Mouse (Mus musculus): ENCODE data around the gene Btbd8.

Btbd8 gene

DNA sequence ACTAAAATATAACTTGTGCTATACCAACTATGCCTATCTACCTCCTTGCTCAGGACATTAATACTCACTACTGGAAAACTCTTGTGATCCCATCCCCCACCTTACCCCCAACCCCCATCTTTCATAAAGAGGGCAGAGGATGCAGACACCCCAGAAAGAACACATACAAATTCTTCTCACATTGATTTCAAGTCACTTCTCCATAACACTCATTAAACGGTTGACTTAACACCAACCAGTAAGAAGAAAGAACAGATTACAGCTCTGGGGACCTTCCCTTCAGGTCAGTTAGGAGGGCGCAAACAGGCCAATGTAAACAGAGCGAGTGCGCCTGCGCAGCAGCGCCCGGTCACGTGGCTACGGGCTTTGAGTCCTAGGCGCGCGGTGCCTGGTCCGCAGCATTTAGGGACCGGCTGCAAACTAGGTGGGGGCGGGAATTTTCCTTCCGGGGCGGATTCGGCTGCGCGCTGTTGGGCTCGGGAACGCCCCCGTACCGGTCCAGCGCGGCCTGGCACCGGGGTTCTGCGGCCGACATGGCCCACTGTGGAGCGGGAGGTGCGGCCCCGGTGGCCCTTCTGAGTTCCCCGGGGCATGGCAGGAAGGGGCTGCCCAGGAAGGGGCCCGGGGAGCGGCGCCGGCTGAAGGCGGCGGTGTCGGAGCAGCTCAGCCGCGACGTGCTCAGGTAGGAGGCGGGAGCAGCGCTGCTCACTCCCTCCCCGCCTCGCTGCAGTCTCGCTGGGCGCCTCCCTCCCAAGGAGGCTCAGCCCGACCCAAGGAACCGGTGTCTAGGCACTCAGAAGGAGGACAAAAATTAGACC, at the start of gene Btbd8:
Btbd8 (plus strand) TSS at position 534 of the 818 bp plus-strand sequence.
- peak; percentile 85 for ATAC-seq (ENCODE audit: insufficient number of reproducible peaks, low FRiP score, low TSS enrichment)

DNA sequence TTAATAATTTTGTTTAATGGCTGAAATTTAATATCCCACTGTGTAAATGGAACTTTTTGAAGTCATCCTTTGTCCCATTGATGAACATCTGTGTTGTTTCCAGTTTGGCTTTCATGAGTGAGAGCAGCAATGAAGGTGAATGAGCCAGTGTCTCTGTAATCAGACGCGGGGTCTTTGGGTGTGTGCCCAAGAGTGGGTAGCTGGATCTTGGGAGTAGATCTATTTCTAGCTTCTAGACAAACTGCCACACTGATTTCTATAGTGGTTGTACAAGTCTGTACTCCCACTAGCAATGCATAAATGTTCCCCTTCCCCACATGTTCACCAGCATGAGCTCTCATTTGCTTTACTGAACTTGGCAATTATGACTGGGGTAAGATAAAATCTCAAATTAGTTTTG, 48.4 kb upstream of the Btbd8 start:
- ATAC-seq (ENCODE audit: insufficient number of reproducible peaks, low FRiP score, low TSS enrichment) = no peak

DNA sequence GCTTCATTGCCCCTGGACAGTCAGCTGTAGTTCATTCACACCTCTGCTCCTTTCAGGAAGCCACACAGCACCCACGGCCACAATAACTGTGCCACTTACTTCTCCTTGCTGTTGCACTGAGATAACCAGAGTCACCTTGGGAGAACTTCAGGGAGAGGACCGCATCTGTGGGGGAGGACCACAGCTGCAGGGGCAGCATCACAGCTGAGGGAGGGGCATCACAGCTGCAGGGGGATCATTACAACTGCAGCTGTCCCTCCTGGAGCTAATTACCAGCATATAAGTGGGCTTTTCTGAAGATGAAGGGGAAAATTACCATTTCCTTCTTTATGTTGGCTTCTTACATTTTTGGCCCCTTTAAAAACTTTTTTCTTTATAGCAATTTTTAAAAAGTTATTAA, 43.4 kb upstream of the Btbd8 start:
- no peak for ATAC-seq (ENCODE audit: insufficient number of reproducible peaks, low FRiP score, low TSS enrichment)

DNA sequence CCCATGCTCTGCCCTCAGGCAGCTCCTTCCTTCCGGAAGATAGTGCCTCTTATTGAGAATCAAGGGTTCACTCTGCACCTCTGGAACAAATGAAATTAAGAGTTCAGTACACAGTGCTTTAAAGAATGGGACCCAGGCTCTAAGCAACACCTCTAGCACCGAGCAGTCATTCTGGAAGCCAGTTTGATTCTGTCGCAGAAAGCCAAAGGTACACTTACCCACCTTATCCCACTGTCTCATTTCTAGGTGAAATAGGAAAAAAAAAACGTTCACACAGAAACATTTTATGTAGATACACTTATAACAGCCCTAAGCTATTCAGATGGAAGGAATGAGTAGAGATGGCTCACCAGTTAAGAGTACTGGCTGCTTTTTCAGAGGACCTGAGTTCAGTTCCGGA, 35.4 kb upstream of the Btbd8 start, which contains the start of gene Ephx4:
Ephx4 (plus strand) TSS at position 301 of the 400 bp plus-strand sequence.
- no peak for ATAC-seq (ENCODE audit: insufficient number of reproducible peaks, low FRiP score, low TSS enrichment)

DNA sequence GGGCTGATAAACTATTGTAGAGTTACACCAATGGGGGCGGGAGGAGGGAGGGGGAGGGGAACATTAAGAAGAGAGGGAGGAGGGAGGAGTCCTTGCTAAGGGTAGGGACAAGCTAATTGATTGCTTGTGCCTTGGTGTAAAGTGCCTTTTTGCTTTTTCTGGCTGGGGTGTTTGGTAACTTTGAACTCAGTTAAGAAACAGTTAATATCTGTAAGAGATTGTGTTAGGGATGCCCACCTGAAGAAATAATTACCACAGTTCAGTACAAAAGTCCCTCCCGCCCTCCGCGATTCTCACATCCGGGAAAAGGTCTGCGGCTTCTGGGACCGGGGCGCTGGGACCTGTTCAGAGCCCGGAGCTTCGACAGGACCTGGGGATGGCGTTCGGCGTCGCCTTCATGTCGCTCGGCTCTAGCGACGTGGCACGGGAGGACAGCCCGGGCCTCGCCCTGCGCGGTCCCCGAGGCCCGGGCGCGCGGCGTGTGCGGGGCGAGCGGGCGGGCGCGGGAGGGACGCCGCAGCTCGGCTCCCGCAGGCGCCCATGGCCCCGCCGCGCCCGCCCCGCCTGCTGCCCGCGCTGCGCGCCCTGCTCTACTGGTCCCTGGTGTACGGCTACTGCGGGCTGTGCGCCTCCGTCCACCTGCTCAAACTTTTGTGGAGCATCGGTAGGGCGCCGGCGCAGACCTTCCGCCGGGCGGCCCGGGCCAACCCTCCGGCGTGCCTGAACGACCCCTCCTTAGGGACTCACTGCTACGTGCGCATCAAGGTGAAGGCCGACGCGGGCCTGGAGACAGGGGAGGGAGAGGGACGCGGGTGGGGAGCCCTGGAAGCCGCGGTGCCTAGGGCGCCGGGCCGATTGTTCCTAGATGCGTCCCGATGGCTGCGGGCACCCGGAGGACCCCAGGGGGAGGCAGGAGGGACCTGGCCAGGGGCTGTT, 34.5 kb upstream of the Btbd8 start:
- peak; percentile 80 for ATAC-seq (ENCODE audit: insufficient number of reproducible peaks, low FRiP score, low TSS enrichment)

DNA sequence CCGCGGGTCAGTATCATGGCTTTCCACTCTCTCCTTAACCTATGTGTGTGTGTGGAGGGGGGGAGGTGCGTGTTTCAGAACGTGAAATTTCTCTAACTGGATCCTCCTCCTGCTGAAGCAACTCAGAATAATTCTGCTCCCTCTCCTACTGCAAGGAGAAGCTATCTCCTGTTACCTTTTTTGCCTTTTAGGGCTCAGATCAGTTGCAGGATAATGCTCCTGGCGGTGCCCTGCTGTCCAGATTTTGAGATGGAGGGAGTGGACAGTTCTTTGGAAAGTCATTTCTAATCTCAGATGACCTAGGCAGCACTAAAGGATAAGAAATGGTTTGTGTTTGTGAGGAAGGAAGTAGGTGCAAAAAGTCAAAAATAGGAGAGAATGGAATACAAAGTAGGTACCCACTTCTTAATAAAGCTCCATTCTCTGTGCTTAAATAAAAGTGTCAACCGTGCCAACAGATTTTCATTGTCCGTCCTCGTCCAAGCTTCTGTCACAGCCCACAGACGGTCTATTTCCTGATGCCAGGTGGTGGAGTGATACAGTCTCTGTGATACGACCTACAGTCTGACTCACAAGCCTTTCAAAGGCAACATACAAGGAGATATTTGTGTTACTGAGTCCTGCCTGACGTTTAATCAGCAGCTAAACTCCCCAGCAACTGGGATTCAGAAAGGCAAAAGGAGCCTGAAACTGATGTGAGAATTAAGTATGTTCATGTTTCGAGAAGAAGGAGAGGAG, 33.7 kb upstream of the Btbd8 start:
- peak; percentile 62 for ATAC-seq (ENCODE audit: insufficient number of reproducible peaks, low FRiP score, low TSS enrichment)

DNA sequence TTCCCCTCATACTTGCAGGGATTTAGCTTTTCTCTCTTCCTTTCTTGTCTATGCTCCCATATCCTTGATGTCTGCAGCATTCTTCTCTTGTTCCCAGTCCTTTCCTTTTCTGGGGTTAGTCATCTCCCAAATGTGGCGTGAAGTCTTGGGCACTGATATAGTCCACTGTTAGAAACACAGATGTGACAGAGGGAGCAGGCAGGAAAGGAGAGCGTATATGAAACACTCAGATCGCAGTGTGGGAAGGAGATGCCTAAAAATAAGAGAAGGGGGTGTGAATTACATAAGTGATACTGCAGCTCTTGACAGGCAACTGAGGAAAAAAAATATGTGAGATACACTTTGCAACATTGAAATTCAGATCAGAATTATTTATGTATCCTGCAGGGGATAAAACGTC, 32.4 kb upstream of the Btbd8 start:
- no peak for ATAC-seq (ENCODE audit: insufficient number of reproducible peaks, low FRiP score, low TSS enrichment)

DNA sequence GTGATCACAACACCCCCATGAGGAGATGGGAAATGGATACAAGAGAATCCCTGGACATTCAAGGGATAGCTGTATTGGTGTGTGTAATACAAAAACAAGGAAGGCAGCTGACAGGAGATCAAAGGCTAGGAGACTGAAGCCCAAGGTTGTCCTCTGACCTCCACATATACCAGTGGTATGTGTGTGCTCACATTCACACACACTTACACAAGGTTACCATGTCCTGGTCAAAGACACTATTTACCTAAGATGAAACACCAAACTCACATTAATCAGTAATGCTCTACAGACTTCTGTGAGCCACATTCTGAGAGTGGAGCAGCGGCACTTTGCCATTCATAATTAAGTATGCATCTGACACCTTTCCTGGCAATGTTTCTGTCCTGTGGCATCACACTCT, 27.5 kb upstream of the Btbd8 start:
- ATAC-seq (ENCODE audit: insufficient number of reproducible peaks, low FRiP score, low TSS enrichment) = no peak

DNA sequence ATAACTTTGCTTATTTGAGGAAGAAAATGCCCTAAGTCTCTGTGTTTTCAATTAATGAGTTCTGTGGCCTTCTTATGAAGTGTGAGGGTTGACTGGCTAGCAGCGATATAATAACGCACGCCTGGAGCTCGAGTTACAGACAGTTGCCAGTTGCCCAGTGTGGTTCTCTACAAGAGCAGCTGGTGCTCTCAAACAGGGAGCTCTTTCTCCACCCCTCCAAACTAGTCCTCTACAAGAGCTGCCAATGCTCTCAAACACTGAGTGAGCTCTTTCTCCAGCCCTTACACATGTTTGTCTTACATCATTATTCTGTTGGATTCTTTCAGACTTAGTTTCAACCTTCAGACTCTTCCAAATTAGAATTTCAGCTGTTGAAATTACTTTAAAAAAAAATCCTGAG, 26.5 kb upstream of the Btbd8 start:
- peak; percentile 70; the same call in 1 of the 2 replicates for ATAC-seq (ENCODE audit: insufficient number of reproducible peaks, low FRiP score, low TSS enrichment)

DNA sequence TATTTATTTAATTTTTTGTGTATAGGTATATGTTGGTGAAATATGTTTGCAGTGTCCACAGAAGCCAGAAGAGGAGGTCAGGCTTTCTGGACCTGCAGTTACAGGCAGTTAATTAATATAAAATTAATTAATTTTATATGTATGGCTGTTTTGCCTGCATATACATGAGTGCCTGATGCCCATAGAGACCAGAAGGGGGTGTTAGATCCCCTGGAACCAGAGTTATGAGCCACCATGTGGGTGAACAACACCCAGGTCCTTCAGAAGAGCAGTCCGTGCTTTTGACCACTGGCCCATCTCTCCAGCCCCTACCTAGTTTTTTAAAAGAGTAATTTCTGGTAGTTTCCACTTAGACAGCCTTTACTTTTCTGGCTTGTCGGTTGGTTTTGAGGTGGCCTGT, 25.5 kb upstream of the Btbd8 start:
- no peak for ATAC-seq (ENCODE audit: insufficient number of reproducible peaks, low FRiP score, low TSS enrichment)

DNA sequence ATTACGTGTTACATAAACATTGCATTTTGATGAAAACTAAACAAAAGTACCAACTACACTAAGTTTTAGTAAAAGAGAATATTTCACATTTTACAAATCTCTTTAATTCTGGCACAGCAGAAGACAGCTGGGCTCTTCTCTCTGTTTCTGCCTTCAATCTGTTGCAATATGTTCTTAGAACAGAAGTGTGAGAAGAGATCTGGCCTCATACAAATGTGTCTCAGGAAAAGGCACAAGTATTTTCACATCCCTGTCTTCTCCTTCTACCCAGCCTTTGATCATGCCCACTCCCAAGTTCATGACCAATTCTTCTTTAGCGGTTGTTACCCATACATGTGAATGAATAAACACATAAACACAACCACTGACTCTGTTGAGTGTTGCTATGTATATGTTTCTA, 22.7 kb upstream of the Btbd8 start:
- no peak for ATAC-seq (ENCODE audit: insufficient number of reproducible peaks, low FRiP score, low TSS enrichment)

DNA sequence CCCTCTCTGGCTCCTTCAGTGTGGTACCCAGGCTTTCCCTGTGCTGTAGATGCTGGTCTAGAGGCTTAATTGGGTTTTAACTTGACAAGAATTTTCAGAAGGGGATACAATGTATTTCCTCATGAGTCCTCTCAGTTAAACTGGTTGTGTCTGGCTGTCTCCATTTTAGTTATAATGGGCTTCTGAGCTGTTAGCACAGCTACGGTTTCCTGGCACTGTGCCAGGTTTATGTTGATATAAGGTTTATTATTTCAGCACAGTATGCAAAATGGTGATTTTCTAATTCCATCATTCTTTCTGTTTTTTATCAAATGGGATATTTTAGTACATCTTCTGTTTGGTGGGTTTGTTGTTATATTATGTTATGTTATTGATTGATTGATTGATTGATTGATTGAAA, 16.1 kb upstream of the Btbd8 start:
- no peak for ATAC-seq (ENCODE audit: insufficient number of reproducible peaks, low FRiP score, low TSS enrichment)

DNA sequence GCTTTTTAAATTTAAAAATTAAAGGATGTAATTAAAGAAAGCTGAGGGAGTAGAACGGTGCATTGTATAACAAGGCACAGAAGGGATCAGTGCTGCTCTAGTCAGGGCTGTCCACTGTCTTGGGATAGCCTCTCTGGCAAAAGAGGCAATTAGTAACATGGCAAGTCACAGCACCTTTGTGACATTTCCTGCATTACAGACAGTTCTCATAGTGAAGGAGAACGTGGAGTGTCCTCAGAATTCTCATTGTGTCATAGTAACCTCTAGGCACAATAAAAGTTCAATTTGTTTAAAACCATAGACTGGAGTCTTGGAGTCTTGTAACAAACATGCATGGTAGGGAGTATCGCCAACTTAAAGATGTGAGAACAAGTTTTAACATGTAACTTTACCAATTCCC, 6.5 kb upstream of the Btbd8 start, which contains the start of gene Lpcat2b:
Lpcat2b (plus strand) TSS at position 301 of the 400 bp plus-strand sequence.
- no peak for ATAC-seq (ENCODE audit: insufficient number of reproducible peaks, low FRiP score, low TSS enrichment)

DNA sequence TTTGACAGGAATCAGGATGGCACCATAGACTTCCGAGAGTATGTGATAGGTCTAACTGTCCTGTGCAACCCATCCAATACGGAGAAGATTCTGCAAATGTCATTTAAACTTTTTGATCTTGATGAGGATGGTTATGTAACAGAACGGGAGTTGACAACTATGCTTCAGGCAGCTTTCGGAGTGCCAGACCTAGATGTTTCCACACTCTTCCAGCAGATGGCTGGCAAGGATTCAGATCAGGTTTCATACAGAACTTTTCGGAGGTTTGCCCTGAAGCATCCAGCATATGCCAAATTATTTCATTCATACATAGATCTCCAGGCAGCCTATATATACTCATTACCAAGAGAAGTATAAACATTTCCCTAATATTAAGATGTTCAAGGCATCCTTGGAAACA, 3.8 kb upstream of the Btbd8 start:
- ATAC-seq (ENCODE audit: insufficient number of reproducible peaks, low FRiP score, low TSS enrichment) = no peak

DNA sequence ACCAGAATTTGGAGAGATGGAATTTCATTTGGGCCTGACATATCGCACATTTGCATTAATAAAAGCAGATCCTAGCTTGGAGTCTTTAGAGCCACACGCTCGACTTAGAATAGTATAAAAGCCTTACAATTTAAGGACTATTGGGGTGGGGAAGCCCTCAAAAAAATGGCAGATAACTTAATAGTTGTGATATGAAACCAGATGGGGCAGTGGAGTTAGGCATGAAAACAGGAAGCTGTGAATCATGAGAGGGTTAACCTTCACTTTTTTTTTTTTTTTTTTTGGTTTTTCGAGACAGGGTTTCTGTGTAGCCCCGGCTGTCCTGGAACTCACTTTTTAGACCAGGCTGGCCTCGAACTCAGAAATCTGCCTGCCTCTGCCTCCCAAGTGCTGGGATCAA, 1.6 kb upstream of the Btbd8 start:
- ATAC-seq (ENCODE audit: insufficient number of reproducible peaks, low FRiP score, low TSS enrichment) = no peak

DNA sequence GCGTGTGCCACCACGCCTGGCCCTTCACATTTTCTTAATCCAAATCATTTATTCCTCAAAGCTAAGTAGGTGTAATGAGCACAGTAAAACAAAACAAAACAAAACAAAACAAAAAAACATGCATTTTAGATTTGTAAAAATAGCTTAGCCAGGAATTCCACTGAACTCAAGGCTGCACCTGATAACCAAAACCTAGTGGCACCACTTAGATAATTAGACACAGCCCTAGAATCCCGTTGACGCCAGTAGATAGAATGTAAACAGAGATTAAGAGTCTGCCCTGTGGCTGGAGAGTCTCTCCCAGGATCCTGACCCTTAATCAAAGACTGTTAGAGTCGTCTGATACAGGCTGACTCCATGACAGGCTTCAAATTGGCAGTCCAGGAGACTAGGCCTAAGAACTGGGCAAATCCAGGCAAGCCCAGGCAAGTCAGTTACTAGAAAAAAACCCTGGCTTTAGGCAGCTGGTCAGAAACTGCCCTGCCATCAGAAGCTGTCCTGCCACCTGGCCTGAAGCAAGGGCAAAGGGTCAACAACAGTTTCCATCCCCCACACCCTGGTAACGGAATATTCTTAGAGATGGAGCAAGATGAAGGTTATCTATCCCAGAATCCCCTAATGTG, 1.1 kb upstream of the Btbd8 start:
- no peak for ATAC-seq (ENCODE audit: insufficient number of reproducible peaks, low FRiP score, low TSS enrichment)

DNA sequence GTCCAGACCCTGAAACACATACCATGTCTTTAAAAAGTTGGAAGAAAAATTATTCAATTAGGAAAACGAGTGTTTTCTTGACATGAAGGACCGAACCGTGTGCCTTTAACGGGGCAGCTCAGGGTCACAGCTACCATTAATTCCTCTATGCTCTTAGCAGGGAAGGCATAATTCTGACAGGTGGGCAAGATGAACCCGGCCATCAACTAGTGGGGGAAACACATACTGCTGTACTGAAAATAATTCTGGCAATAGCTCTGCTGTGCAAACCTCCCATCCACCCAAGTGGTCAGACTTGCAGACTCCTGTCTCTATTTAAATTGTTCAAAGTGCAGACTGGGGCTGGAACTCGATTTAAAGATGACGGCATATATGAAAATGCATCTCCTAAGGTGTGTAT, 556 bp downstream of the Btbd8 start:
- no peak for ATAC-seq (ENCODE audit: insufficient number of reproducible peaks, low FRiP score, low TSS enrichment)

DNA sequence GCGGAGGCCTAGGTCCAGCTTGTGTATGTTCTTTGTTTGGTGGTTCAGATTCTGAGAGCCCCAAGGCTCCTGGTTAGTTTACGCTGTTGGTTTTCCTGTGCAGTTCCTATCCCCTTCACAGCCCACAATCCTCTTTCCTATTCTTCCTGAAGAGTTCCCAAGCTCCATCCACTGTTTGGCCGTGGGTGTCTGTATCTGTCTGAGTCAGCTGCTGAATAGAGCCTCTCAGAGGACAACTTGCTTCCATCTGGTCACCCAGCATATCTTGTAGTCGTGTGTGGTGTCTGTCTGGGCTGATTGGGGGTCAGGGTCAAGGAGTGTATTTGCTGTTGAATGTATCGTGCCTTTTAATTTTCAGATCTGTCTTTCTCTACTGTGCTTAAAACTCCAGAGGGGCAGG, 4.1 kb downstream of the Btbd8 start:
- ATAC-seq (ENCODE audit: insufficient number of reproducible peaks, low FRiP score, low TSS enrichment) = no peak

DNA sequence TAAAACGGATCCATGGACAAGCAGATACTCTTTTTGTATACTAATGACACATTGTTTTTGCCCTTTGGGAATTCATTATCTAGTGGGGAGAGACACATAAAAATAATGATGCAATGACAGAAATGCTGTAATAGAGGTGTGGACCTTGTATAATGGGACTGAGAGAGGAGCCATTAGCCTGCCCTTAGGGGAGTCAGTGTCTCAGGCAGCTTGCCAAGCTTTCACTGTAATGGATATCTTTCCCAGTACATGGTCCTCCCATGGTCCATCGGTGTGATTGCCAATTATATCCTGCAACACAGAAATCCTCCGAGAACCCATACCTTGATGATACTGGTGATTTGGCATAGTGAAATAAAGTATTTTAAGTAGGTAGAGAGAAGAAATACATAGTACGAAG, 6.5 kb downstream of the Btbd8 start:
- ATAC-seq (ENCODE audit: insufficient number of reproducible peaks, low FRiP score, low TSS enrichment) = no peak

DNA sequence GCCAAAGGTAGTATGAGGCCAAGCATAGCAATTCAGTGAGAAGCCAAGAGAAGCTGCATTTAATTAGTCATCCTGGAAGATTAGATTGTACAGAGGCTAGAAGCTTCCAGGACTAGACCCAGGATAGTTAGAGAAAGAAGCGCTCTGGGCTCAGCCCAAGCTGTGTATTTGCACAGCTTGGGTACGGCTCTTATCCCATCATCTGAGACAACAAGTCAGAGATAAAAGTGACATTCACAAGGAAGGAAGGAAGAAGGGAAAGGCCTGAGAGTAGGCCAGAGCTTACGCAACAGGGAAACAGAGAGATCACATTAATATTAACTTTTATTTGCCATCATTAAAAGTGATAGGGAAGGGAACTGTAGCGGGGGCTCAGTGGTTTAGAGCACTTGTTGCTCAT, 10.2 kb downstream of the Btbd8 start:
- no peak for ATAC-seq (ENCODE audit: insufficient number of reproducible peaks, low FRiP score, low TSS enrichment)
